Mouse (Mus musculus) kidney, adult 2 months (tissue): Measurements from ENCODE around the gene Dgat2.

ENCODE experiments used
- CTCF ChIP-seq: fragments of 200-500 bp; conservative IDR thresholded peaks from 2 replicates; pipeline ENCODE4 v1.5.1; 2011; ENCODE audit warnings: low read depth, mild to moderate bottlenecking, control low read depth, low read length, moderate library complexity, mixed read lengths; ENCODE audit not compliant: insufficient read depth, insufficient read length
- POLR2A ChIP-seq: fragments of 200-500 bp; IDR thresholded peaks from one replicate; pipeline ENCODE4 v1.6.1; 2011; ENCODE audit warnings: low read depth, low read length, control low read depth

DNA sequence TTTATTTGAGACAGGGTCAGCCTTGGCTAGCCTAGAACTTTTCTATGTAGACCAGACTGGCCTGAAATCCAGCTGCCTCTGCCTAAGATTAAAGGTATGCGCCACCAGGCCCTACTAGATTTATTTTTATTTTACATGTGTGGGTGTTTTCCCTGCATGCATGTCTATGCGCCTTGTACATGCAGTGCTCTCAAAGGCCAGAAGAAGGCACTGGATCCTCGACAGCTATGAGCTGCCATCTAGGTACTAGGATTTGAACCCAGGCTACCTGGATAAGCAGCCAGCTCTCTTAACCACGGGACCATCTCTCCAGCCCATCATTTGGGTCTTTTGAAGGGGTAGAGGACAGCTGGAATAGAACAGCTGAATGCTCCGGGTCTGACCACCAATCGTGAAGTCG, 20.1 kb downstream of the Dgat2 start:
- no peak for TF ChIP-seq CTCF
- TF ChIP-seq POLR2A, result no peak
